Mouse (Mus musculus): ENCODE results near the gene Tnfrsf25.

The Tnfrsf25 gene

GRCm38 (mm10) chr4:152125161-152126025, 9.7 kb downstream of the Tnfrsf25 start:
- DNase-seq = no peak

- DNase-seq = no peak
Observed at GRCm38 (mm10) chr4:152126026-152126920, 10.5 kb downstream of the Tnfrsf25 start.

GRCm38 (mm10) chr4:152127884-152128283, 12.2 kb downstream of the Tnfrsf25 start:
- no peak for DNase-seq

DNA sequence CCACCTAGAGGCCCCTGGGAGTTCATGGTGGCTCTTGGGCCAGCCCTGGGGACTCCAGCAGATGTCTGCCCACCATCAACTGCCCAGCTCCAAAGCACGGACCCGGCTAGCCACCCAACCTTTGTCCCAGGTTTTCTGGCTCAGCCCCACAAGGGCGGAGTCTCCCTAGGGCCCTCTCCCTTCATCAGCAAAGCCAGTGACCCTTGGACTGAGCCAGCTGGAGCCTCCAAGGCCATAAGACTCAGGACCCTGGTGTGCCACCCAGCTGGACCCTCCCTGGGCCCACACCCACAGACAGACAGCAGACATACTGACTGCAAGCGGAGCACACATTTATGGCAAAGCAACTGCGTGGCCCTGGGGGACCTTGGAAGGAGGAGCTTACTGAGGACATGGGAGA, 13.1 kb downstream of the Tnfrsf25 start:
- no peak for DNase-seq

- no peak for DNase-seq
Observed at GRCm38 (mm10) chr4:152129395-152129930, 13.7 kb downstream of the Tnfrsf25 start.

- DNase-seq = peak; percentile 79
Observed at GRCm38 (mm10) chr4:152130771-152131653, 15.3 kb downstream of the Tnfrsf25 start.

- DNase-seq = no peak
Observed at GRCm38 (mm10) chr4:152131809-152132771, 16.4 kb downstream of the Tnfrsf25 start.

DNA sequence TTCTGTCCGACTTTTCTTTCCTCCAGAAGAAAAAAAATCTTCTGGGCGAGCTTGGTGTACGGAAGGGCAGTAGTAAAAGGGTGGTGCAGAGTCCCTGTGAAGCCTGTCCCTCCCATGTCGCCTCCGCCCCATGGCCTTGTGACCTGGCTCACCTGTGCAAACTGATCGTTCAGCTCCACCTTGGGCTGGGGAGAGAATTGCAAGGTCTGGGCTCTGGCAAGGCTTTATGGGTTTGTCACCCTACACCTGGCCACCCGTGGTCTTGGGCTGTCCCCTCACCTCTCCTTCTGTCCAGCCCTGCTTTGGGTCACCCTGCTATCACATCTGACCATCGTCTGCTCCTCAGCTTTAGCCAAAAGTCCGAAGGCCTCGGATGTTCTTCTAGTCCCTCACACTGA, 17.0 kb downstream of the Tnfrsf25 start:
- DNase-seq = no peak

- no peak for DNase-seq
Observed at GRCm38 (mm10) chr4:152133213-152133612, 17.5 kb downstream of the Tnfrsf25 start.

GRCm38 (mm10) chr4:152134507-152134906, 18.8 kb downstream of the Tnfrsf25 start:
- DNase-seq = peak; percentile 69 to 72

- no peak for DNase-seq
Observed at GRCm38 (mm10) chr4:152135363-152135762, 19.6 kb downstream of the Tnfrsf25 start.

DNA sequence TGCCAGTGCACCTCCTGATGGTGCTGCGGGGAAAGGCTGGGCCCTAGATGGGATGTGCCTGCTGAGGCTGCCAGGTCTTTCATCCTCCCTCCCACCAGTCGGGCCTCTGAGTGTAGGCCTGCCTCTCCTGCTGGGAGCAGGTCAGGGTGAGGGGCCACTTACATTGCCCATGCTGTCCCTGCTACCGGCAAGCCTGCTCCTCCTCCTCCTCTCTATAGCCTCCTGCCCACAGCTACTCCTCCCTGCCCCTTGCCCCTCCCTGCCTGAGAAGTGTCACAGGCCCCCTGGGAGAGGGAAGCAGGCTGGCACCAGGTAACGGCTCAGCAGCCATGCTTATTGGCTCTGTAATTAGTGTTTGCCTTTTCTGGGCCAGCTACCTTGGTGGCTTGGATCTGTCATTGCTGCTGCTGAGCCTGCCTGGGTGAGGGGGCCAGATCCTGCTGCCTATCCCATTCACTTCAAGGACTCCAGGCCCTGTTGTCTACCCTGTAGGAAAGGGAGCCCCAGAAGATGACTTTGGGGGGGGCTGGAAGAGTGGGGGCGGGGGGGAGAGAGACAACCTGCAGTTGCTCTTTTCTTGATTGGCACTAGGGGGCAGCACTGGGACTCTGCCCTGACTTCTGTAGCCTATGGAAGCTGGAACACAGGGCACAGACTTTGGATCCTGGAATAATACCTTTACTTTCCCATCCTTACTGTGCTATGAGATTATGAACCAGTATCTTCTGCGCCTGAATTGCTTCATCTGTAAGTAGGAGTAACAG, 20.6 kb downstream of the Tnfrsf25 start:
- DNase-seq = peak; percentile 61 to 64

GRCm38 (mm10) chr4:152136876-152137250, 21.1 kb downstream of the Tnfrsf25 start:
- no peak for DNase-seq

- DNase-seq = peak; percentile 97 to 98
Observed at GRCm38 (mm10) chr4:152138497-152139260, 22.9 kb downstream of the Tnfrsf25 start.

- DNase-seq = peak; percentile 75 to 76
Observed at GRCm38 (mm10) chr4:152140441-152140840, 24.7 kb downstream of the Tnfrsf25 start.

DNA sequence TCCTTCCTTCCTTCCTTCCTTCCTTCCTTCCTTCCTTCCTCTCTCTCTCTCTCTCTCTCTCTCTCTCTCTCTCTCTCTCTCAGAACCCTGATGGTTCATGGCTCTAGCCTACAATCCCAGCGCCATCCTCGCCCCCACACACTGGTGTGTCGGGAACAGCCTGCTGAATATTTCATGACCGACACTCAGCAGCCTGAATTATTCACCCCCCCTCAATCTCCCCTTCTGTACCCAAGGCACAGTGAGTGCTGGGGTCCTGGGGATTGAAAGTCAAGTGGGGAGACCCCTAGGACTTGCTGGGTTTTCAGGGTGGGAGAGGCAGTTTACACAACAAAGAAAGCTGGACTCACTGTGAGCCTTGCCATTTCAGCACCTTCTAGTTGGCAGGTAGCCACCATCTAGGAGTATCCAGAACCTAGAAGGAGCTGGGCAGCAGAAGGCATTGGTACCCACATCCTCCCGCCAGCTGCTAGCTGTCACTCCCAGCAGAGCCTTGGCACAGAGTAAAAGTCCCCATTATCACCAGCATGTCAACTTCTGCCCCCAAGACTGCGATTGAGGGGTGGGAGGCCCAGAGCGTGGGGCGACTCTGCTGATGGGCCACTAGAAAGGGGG, 25.9 kb downstream of the Tnfrsf25 start:
- no peak for DNase-seq

DNA sequence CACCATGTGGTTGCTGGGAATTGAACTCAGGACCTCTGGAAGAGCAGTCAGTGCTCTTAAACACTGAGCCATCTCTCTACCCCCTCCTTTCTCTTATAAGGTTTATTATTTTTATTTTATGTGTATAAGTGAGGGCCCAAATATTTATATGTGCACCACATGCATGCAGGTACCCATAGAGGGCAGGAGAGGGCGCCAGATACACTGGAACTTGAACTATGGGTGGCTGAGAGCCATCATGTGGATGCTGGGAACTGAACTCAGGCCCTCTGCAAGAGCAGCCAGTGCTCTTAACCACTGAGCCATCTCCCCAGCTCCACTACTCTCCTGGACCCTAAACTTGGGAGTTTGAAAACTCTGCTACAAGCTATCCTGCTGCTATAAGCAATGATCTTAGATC, 27.9 kb downstream of the Tnfrsf25 start:
- DNase-seq = no peak

GRCm38 (mm10) chr4:152145473-152145872, 29.7 kb downstream of the Tnfrsf25 start:
- DNase-seq = no peak
